8 mouse cellular contexts compared by ENCODE assay signal in the genomic region with DNA sequence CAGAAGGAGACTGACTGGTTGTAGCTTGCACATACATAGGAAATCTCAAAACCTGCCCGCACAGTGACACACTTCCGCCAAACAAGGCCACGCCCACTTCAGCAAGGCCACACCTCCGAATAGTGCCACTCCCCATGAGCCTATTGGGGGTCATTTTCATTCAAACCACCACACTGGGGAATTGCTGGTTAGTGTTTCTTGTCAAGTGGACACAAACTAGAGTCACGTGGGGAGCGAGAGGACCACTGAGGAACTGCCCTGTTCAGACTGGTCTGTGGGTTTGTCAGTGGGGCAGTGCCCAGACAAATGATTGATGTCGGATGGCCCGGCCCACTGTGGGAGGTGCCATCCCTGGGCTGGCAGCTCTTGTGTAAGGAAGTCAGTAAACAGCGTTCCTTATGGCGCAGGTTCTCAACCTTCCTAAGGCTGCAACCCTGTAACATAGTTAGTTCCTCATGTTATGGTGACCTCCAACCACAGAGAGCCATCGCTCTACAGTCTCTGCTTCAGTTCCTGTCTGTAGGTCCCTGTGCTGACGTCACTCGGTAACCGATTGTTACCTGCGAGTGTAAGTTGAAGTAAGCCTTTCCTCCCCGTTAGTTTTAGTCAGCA. TPM values are rescaled to one million over a fixed set of nuclear protein-coding genes. Genes with fewer than 3 reads are reported as not detected.
DNase-seq lines count a peak whose midpoint lies in the region; ATAC-seq and TF ChIP-seq lines count a peak whose summit lies in the region.

No protein-coding gene starts in this region.

- ATAC-seq in forebrain, embryonic 13.5 days: peak; percentile 52
- peak; percentile 46 for ATAC-seq in midbrain, embryonic 16.5 days

- H3K27ac ChIP-seq in forebrain, embryonic 13.5 days: peak overlapping the region; percentile 20; the same call in 1 of the 2 replicates
- peak overlapping the region; percentile 70 for H3K27ac ChIP-seq in midbrain, embryonic 16.5 days (ENCODE audit: low read length)
- no peak overlapping the region for H3K27ac ChIP-seq in layer of hippocampus, adult 2 months

- no peaks in the 10 kb centered on the region for H3K9me3 ChIP-seq in forebrain, embryonic 13.5 days (replicated peaks)
- H3K9me3 ChIP-seq in midbrain, embryonic 16.5 days (replicated peaks; ENCODE audit: control insufficient read depth, low read length, poor library complexity, severe bottlenecking): no peaks in the 10 kb centered on the region

- H3K36me3 ChIP-seq in forebrain, embryonic 13.5 days (ENCODE audit: poor library complexity, severe bottlenecking): peaks cover 33% of the 10 kb centered on the region
- H3K36me3 ChIP-seq in midbrain, embryonic 16.5 days (ENCODE audit: control insufficient read depth, insufficient read depth, low read length): peaks cover 11% of the 10 kb centered on the region

- DNase-seq in thymus, postnatal 4 days: peak; percentile 43
- DNase-seq in thymus, postnatal 25 days: no peak
- peak; percentile 71 for DNase-seq in liver
- DNase-seq in layer of hippocampus, postnatal 10 days (ENCODE audit: low spot score in 2 of 2): no peak
- no peak for DNase-seq in layer of hippocampus, adult 2 months (ENCODE audit: low spot score in 2 of 2)
- DNase-seq in cerebellum, postnatal 4 days (ENCODE audit: low spot score in 2 of 2): no peak

- no peak overlapping the region for H3K9ac ChIP-seq in forebrain, embryonic 13.5 days
- no peak overlapping the region for H3K9ac ChIP-seq in midbrain, embryonic 16.5 days (ENCODE audit: low read depth, low read length)

- H3K4me1 ChIP-seq in forebrain, embryonic 13.5 days: peaks cover 23% of the 10 kb centered on the region
- peaks cover 17% of the 10 kb centered on the region for H3K4me1 ChIP-seq in midbrain, embryonic 16.5 days (ENCODE audit: control insufficient read depth, insufficient read depth, low read length)

- H3K4me2 ChIP-seq in forebrain, embryonic 13.5 days: peak overlapping the region; percentile 49
- H3K4me2 ChIP-seq in midbrain, embryonic 16.5 days (ENCODE audit: low read length): peak overlapping the region; percentile 33

- TF ChIP-seq CTCF in layer of hippocampus, adult 2 months (conservative IDR thresholded peaks at IDR 0.05): no peak

- 37% methylated on average over 16 of the region's 16 CpGs for whole genome bisulfite sequencing in forebrain, embryonic 13.5 days
- 46% methylated on average over 16 of the region's 16 CpGs for WGBS in midbrain, embryonic 16.5 days

- H3K4me3 ChIP-seq in forebrain, embryonic 13.5 days: no peak overlapping the region; the same call in 1 of the 2 replicates
- no peak overlapping the region for H3K4me3 ChIP-seq in midbrain, embryonic 16.5 days (ENCODE audit: low read depth, low read length)
- no peak overlapping the region for H3K4me3 ChIP-seq in layer of hippocampus, adult 2 months

- H3K27me3 ChIP-seq in forebrain, embryonic 13.5 days: no peaks in the 10 kb centered on the region
- H3K27me3 ChIP-seq in midbrain, embryonic 16.5 days (ENCODE audit: control insufficient read depth, insufficient read depth, low read depth, low read length): no peaks in the 10 kb centered on the region

RNA-seq across cellular contexts. Expression of a gene that starts 33.5 kb away (rescaled TPM):
- 0.46 and 0.62 TPM in 2 replicates for polyA plus RNA-seq in forebrain, embryonic 13.5 days (2015; fragmentation: Nextera tagmentation; extraction: Ambion mirVana)
- 0.36 and 0.42 TPM in 2 replicates for polyA plus RNA-seq in midbrain, embryonic 16.5 days (2015; fragmentation: Nextera tagmentation; extraction: Ambion mirVana)
- total RNA-seq in layer of hippocampus, postnatal 10 days (2021): 1 to 10 TPM; 2.7 to 4.0 TPM
- total RNA-seq in layer of hippocampus, adult 2 months (2021): 1 to 10 TPM; 2.7 TPM

Comparison
In these comparisons a context has a peak if more than half of its experiments do, and no peak if none do; other contexts are left out.
1. DNase-seq: peak in thymus, postnatal 4 days (single experiment) and liver (single experiment); none in thymus, postnatal 25 days (single experiment), layer of hippocampus, postnatal 10 days (0 of 2), layer of hippocampus, adult 2 months (0 of 2) and cerebellum, postnatal 4 days (0 of 2).